10 mouse cellular contexts compared by ENCODE assay signal in genomic region chr7:67234797-67235196, GRCm38 (mm10). TPM values are rescaled to one million over a fixed set of nuclear protein-coding genes. Genes with fewer than 3 reads are reported as not detected.
DNase-seq lines count a peak whose midpoint lies in the region; ATAC-seq and TF ChIP-seq lines count a peak whose summit lies in the region.
"Had no signal": no experiment of that assay in that cellular context is flagged by ENCODE, and none has a peak within 500 bp of the region (broad histone marks: within the 10 kb centered on the region; RNA-seq: fewer than 3 reads in every experiment).

No protein-coding gene starts in this region.

- H3K4me1 ChIP-seq in liver, adult 2 months (ENCODE audit: control insufficient read depth, insufficient read depth, low read length) = 0 out of 2 replicates have a peak, but pooled peaks cover 2% of the 10 kb centered on the region
- peaks cover 30% of the 10 kb centered on the region for H3K4me1 ChIP-seq in heart, adult 2 months (ENCODE audit: control insufficient read depth, insufficient read depth, low read length)
- H3K4me1 ChIP-seq in forebrain, embryonic 11.5 days (replicated peaks; ENCODE audit: control insufficient read depth, insufficient read depth, low read length) = no peaks in the 10 kb centered on the region

- H3K36me3 ChIP-seq in liver, adult 2 months (ENCODE audit: control insufficient read depth, insufficient read depth, low read length) = peaks cover 41% of the 10 kb centered on the region
- H3K36me3 ChIP-seq in heart, adult 2 months (ENCODE audit: control insufficient read depth, insufficient read depth, low read length) = peaks cover 65% of the 10 kb centered on the region
- no peaks in the 10 kb centered on the region for H3K36me3 ChIP-seq in forebrain, embryonic 11.5 days (ENCODE audit: control insufficient read depth, insufficient read depth, low read length)

- 42% methylated on average over 8 of the region's 8 CpGs for WGBS in liver, adult 2 months
- WGBS in heart, adult 2 months = 6% methylated on average over 8 of the region's 8 CpGs
- 86% methylated on average over 8 of the region's 8 CpGs for WGBS in forebrain, embryonic 11.5 days

- H3K27me3 ChIP-seq in liver, adult 2 months (ENCODE audit: control insufficient read depth, insufficient read depth, low read length) = no peaks in the 10 kb centered on the region
- H3K27me3 ChIP-seq in heart, adult 2 months (ENCODE audit: control insufficient read depth, insufficient read depth, low read length) = no peaks in the 10 kb centered on the region
- H3K27me3 ChIP-seq in forebrain, embryonic 11.5 days (ENCODE audit: control insufficient read depth, insufficient read depth, low read length) = no peaks in the 10 kb centered on the region
- H3K27me3 ChIP-seq: limb, embryonic 15.5 days had no signal

- DNase-seq in cerebellum, adult 9-11 months = peak; percentile 47
- no peak for DNase-seq in cerebellum, adult 11 months
- DNase-seq in liver, adult 2 months (ENCODE audit: extremely low read depth, low read depth, low spot score) = peak; percentile 39
- DNase-seq in liver = no peak
- peak; percentile 60 to 73 for DNase-seq in heart, adult 2 months
- peak; percentile 71 for DNase-seq in kidney, postnatal 14 days
- no peak for DNase-seq in forebrain, embryonic 11.5 days (ENCODE audit: low spot score)
- DNase-seq: midbrain, embryonic 14.5 days had no signal

- no peak overlapping the region for H3K4me2 ChIP-seq in forebrain, embryonic 11.5 days (ENCODE audit: low read depth, low read length, severe bottlenecking)
- H3K4me2 ChIP-seq: limb, embryonic 15.5 days had no signal

- no peaks in the 10 kb centered on the region for H3K79me2 ChIP-seq in liver, adult 2 months (ENCODE audit: control insufficient read depth, insufficient read depth, low read length)
- no peaks in the 10 kb centered on the region for H3K79me2 ChIP-seq in heart, adult 2 months (replicated peaks; ENCODE audit: control insufficient read depth, insufficient read depth, low read length)

- TF ChIP-seq POLR2A in liver, adult 2 months (IDR thresholded peaks at IDR 0.05; ENCODE audit: extremely low read depth, insufficient read depth, low read length) = no peak
- TF ChIP-seq POLR2A in heart, adult 2 months (IDR thresholded peaks at IDR 0.05; ENCODE audit: insufficient read depth, low read depth, low read length) = no peak

- TF ChIP-seq EP300 in heart, adult 2 months (IDR thresholded peaks at IDR 0.05; ENCODE audit: insufficient read depth, low read depth, low read length) = peak; percentile 40; the same call in 1 of the 2 replicates

- intact Hi-C loops in heart, adult 2 months (cut with DNase I) = loop anchor here (5.0 kb wide), 1 partner anchor 38 kb away; no protein-coding TSS in a partner anchor

- H3K9ac ChIP-seq in liver, adult 2 months (ENCODE audit: low read depth, low read length) = no peak overlapping the region
- no peak overlapping the region; the same call in 1 of the 2 replicates for H3K9ac ChIP-seq in heart, adult 2 months (ENCODE audit: low read depth, low read length)
- no peak overlapping the region for H3K9ac ChIP-seq in forebrain, embryonic 11.5 days (ENCODE audit: low read length)
- H3K9ac ChIP-seq: limb, embryonic 15.5 days had no signal

- no peak overlapping the region for H3K27ac ChIP-seq in liver, adult 2 months (replicated peaks; ENCODE audit: insufficient read depth, low read depth, low read length)
- H3K27ac ChIP-seq in heart, adult 2 months = peak overlapping the region; percentile 44
- no peak overlapping the region for H3K27ac ChIP-seq in forebrain, embryonic 11.5 days (ENCODE audit: low read depth, low read length)
- H3K27ac ChIP-seq: limb, embryonic 15.5 days had no signal

- TF ChIP-seq CTCF in liver, adult 2 months (IDR thresholded peaks at IDR 0.05; ENCODE audit: low read depth, low read length) = peak; percentile 30
- TF ChIP-seq CTCF in heart, adult 2 months (IDR thresholded peaks at IDR 0.05) = peak; percentile 63

- no peak for ATAC-seq in erythroid progenitor cell, adult 5-6 weeks (replicated peaks; ENCODE audit: low FRiP score, poor library complexity, severe bottlenecking)
- no peak for ATAC-seq in forebrain, embryonic 11.5 days (replicated peaks; ENCODE audit: low FRiP score)

- no peaks in the 10 kb centered on the region for H3K9me3 ChIP-seq in forebrain, embryonic 11.5 days (ENCODE audit: control insufficient read depth, low read length)
- H3K9me3 ChIP-seq: limb, embryonic 15.5 days had no signal

- H3K4me3 ChIP-seq in liver, adult 2 months (ENCODE audit: insufficient read depth, low read depth, low read length) = no peak overlapping the region
- H3K4me3 ChIP-seq in heart, adult 2 months = no peak overlapping the region
- H3K4me3 ChIP-seq in forebrain, embryonic 11.5 days (ENCODE audit: low read depth, low read length) = no peak overlapping the region
- H3K4me3 ChIP-seq: limb, embryonic 15.5 days had no signal

RNA-seq across cellular contexts. Expression of gene Lysmd4, which starts 12.5 kb away (rescaled TPM):
- 9.5 and 9.6 TPM in 2 replicates for total RNA-seq in liver, adult 2 months (2014; rRNA removed)
- polyA plus RNA-seq in liver, adult 2 months (2012; rRNA removed) = 8.3 and 8.5 TPM in 2 replicates
- total RNA-seq in heart, adult 2 months (2021) = 10 to 100 TPM; 17.3 to 18.2 TPM
- polyA plus RNA-seq in heart, adult 2 months (2012; rRNA removed) = 14.6 and 30.7 TPM in 2 replicates
- 1.8 TPM in 1 of 2 replicates, not detected in the other for total RNA-seq in erythroid progenitor cell, adult 5-6 weeks (2015; ENCODE audit: low replicate concordance)
- total RNA-seq in erythroid progenitor cell, adult 5-6 weeks (2017; ENCODE audit: low replicate concordance) = 1.3 and 2.3 TPM in 2 replicates
- 12.4 and 13.3 TPM in 2 replicates for polyA plus RNA-seq in forebrain, embryonic 11.5 days (2014; fragmentation: Nextera tagmentation; extraction: Ambion mirVana)

Comparison
In these comparisons a context has a peak if more than half of its experiments do, and no peak if none do; other contexts are left out.
1. DNase-seq: peak in cerebellum, adult 9-11 months (single experiment), liver, adult 2 months (single experiment), heart, adult 2 months (2 of 2) and kidney, postnatal 14 days (single experiment); none in cerebellum, adult 11 months (single experiment), liver (single experiment) and forebrain, embryonic 11.5 days (single experiment).